Mouse (Mus musculus) lung, postnatal 36 days (tissue): Measurements from ENCODE around the gene Hpcal4.
"Not testable (repeated sequence)": the region's sequence is repeated elsewhere in the genome, so short reads cannot be mapped to it uniquely, and the experiment has no call there.

Source experiments
- DNase-seq: peaks from one replicate; pipeline ENCODE4 v3.0.0; 2022; ENCODE audit warnings: mixed read lengths

Gene Hpcal4

DNA sequence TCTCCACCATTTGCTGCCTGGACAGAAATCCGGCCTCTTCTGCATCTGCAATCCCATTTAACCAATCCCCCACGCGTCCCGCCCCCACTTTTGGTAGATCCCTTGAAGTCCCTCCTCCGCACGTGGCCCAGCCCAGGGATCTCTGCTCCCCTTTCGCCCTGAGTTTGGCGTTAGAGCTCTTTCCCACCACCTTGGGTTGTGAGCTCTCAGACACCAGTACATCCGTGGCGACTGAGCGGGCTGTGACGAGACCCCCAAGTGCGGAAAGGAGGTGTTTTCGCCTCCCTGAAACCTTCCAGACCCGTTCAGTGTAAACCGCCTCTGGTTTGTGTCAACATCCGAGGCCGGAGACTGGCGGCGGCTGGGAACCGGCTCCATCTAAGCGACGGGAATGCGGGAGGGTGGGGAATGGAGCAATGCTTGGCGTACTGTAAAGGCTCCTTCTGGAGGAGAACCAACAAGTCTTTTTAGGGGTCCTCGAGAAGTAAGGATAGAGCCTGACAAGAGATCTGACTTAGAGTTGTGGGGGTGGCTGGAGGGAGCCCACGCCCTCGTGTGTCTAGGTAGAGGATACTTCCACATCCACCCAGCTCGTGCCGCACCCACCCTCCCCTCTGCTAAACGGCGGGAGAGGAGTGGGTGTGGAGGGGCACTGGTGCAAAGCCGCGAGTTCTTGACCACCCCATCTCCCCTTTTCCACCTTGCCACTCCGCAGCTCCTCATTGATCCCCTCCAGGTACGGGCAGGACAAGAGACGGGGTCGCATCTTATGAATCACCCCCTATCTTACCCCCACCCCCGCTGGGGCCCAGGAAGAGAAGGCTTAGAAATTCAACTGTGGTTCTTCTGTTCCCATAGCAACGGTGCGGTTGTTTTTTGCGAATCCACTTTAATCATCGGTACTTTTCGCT lies at the start of gene Hpcal4:
Hpcal4 (plus strand) TSS at position 900 of the 911 bp plus-strand sequence.
- DNase-seq = peak; percentile 25

DNA sequence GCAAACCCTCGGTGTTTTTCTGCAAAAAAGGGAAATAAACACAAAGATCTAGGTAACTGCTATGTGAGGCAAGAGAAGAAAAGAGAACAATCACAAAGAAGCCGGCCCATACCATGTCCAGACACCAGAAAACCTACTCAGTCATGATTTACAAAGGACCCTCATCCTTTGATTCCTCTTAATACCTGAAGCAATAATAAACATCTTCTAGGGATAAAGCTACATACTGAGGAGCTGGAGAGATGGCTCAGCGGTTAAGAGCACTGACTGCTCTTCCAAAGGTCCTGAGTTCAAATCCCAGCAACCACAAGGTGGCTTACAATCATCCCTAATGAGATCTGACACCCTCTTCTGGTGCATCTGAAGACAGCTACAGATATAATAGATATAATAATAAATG lies 45.5 kb upstream of the Hpcal4 start:
- DNase-seq = no peak

DNA sequence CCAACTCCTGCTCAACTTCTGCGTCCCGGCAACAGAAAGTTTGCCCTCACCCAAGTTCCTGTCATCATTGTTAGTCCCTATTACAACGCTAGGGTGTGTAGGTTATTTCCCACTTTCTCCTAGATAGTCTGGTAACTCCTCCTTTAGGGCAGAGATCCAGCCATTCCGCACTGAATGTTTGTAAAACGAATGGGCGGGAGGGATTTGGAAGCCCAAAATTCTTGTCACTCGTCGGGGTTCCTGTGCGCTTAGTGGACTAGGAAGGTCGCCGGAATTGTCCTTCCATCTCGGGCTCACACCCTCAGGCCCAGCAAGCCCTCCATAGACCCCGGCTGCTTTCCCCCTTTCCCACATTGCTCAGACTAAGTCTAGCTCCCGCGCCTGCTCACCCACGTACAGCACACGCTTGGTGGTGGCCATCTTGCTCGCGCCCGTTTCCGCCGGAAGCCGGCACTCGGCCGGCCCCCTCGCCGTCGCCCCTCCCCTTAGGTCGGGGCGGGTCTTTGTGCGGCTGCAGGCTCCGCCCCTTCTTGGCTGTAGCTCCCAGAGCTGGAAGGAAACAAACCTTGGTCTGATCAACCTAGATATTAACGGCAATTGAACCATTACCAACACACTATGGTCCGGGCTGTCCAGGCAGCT lies 43.4 kb upstream of the Hpcal4 start, which contains the start of gene Ppie:
Ppie (minus strand) TSS at position 439 of the 642 bp plus-strand sequence.
- peak; percentile 78 for DNase-seq

DNA sequence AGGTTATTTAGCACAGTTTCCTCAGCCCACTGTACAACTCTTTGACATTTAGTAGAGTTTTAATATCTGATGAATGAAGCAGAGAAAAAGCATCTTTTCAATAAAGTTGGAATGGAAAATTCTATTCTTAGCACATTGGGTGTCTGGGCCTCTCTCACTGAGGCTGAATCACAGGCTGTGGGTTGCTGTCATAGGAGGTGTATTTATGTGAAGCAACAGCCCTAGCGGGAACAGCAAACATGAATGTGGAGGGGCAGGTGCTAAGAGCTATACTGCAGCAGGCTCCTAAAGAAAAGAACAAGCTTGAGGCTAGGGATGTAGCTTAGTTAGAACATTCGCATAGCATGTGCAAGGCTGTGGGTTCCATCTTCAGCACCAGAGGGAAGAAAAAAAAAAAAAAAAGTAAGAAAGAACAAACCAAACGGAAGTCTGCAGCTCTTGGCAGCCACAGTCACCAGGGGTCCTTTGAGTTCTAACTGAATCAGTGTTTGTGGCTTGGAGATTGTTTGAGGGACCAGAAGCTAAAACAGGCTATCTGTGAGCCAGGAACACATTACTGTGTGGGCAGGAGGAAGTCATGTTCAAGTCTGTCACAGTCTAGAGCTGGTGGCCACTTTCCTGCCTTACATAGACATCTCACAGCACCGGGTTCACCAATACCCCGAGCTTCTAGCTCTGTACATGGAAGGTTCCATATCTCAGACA lies 35.4 kb upstream of the Hpcal4 start:
- DNase-seq = no peak

DNA sequence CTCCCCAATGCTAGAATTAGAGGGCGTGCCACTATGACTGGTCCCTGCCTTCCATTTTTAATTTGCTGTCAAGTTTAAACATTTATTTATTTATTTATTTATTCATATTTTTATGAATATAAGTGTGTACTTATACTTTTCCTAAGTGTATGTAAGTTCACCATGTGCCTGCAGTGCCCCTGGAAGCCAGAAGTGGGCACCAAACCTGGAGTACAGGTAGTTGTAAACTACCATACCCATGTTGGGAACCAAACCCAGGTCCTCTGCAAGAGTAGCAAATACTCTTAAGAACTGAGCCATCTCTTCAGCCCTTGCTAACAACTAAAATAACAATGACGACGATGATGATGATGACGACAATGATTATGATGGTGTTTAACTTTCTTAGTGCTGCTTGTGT lies 31.0 kb upstream of the Hpcal4 start:
- no peak for DNase-seq

DNA sequence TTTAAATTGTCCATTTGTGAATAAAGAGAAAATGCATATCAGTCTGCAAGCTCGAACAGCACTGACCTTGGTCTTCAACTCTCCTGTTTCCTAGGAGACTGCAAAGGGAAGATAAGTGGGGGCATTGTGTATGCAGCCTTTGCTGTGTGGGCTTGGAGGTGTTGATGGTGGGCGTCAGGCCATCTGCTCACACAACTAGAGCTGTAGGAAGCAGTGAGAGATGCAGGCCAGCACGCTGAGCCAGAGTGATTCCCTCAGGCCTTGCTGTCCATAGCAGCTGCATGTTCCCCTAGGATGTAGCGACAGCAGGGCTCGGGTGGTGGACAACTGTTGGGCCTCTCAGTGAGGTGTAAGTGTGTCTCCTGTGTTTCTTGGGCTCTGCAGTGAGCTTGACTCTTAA lies 30.1 kb upstream of the Hpcal4 start:
- DNase-seq = no peak

DNA sequence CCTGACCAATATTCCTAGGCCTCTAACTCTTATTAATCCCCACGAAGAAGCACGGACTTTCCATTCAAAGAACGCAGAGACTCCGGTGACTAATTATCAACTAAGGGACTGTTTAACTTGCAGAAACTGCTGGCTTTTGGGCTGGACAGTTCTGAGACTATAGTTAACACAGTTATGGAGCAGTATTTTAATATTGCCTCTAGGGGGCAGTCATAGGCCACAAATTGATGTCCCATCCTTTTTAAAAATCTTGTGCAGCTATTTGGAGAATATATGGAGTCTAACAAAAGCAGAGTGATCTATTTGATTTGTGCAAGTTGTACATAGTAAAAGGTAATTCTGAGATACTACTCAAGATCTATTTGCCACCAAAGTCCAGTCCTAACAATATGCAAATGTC lies 28.0 kb upstream of the Hpcal4 start:
- peak; percentile 42 for DNase-seq

DNA sequence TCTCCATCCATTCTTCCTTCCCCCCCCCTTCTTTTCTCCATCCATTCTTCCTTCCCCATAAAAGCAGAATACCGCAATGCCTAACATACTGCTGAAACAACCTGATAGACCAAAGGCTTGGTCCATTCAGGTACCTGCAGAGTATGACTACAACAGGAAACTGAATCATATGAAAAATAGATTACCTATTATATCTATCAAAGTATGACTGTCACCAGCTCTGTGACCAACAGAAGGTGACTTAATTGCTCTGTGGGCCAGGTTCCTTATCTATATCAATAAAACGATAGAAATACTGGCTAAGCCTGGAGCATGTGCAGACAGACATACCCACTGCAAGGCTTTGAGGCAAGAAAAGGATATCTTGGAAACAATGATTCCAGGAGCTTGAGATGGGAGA lies 27.6 kb upstream of the Hpcal4 start:
- DNase-seq = no peak

DNA sequence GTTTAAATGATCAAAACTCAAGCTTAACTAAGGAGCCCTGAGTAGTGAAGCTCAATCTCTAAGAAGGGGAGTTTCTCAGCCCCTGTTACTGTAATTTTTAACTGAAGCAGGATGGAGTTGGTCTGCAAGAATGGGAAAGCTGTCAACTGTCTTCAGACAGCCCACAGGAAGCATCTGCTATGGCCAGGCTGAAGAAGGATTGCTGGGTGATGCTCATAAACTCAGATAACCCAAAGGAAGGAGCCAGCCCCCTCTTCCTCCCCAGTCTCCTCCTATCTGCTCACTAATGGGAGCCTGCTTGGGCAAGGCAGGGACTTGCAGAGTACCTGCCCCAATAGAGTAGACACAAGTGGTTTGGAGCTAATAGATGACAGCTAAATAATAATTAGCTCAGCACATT lies 27.2 kb upstream of the Hpcal4 start:
- no peak for DNase-seq

DNA sequence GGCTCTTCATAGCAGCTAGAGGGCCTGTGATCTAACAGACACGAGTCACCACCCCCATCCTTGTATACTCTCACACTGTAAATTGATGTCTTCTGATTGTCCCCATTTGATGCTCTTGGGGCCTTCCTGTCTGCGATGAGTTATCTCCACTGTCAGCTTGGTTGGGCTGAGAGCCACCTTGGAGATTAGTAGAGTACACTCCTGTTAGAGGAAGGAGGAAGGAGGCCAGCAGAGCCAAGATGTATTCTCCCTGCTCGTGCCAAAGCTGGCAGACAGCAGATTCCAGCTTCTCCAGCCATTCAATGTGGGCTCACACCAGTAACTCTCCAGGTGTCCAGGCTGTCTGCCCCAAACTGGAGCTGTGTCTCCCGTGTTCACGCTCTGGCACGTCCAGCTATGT lies 22.5 kb upstream of the Hpcal4 start:
- no peak for DNase-seq

DNA sequence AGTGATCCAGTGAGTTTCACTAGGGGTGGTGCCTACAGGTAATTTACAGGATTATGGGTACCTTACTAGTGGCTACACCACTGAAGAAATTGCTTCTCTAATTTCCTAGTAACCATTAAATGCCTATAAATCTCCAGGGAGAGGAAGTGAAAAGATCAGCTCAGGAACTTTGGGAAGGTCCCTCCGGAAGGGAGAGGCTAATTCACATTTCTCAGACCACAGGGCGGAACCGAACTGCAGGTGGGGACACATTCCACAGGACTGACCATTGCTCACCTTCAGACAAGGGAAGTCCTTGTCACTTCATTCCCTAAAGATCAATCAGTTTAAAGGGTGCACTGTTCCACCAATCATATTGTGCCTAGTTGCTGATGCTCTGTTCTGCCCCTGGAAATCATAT lies 21.8 kb upstream of the Hpcal4 start:
- not testable (repeated sequence) for DNase-seq

DNA sequence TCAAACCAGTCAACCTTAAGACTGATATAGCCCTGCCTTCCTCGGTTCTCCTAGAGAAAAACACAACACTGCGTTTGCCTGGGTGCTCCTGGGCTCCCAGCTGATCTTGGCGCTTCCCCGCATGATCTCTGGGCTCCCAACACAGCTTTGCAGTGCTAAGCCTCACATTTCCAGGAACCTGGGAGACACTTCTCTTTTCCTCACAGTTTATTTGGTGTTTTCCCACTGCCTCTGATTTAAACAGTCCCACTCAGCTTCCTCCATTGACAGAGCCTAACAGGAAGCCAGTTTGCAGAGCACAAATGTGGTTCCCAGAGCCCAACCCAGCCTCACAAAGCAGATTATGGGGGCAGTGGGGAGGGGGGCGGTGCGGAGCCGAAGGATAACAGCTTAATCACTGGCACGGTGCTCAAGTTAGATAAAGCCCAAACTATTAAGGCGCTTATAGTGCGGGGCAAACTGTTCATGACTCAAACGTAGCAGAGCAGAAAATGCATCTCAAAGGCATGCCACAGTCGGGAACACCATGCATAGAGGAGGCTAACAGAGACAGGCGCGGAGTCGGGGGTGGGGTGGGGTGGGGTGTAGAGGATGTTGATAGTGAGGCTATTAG lies 20.6 kb upstream of the Hpcal4 start:
- no peak for DNase-seq

DNA sequence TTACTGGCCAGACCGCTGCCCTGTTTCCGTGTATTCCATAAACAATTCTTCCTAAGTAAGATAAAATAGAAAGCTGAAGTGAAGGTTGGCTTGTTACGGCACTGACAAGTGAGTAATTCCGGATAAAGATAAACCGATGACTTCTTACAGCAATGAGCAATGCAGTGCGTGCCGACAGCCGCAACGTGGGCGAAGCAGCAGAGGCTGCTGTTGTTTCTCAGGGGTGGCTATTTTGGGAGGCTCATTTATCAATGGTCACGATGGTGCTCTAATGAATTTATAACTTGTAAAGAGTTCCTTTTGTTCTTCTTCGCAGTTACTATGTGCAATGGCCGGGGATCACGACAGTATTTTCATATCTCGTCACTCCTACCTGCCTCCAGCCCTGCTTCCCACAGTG lies 18.9 kb upstream of the Hpcal4 start:
- DNase-seq = no peak

DNA sequence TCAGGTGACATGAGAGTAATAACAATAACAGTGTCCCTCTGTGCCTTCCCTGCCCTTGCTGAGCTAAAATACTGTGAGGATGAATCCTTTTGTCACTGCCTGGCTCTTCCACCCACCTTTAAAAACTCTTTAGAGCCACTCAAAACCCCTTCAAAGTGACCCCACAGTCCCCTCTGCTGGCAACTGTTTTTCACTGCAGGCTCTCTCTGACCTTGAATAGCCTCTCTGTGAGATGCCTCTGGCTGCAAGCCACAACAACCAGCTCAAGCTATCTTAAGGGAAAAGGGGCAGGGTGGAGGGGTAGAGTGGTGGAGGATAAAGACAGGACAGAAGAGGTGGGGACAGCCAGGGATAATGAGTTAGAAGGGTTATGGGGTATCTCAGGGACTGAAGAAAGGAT lies 11.2 kb upstream of the Hpcal4 start:
- no peak for DNase-seq

DNA sequence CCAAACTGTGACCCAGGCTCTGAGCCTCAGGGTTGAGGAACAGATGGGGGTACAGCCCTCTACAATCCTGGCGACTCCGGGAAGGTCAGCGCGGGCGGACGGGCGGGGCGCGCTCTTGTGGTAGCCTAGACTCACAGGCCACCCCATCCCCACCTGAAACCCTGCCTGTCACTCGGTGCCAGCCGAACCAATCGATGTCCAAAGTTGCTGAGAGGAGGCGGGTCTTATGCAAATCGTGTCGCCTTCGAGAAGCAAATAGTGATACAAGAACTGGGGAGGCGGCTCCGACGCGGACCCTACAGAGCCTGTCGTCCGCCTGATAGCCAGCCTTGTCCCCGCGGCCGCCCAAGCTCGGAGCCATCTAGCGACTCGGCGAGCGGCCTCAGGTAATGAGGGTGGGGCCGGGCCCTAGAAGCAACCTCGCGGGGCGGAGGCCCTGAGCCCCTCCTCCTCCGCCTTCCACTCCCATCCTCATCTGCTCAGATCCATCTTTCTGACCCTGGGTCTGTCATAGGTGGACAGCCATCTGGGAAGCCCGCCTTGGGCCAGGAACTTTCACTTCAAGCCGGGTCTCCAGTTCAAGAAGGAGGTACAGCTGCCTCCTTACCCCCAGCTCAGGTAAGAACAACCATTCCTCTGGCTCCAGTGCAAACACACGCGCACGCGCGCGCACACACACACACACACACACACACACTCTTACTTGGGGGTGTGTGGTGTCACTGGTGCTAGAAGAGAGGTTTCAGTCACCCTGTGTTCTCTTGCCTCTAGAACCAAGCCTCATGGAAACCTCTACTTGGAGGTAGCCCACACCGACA lies 421 bp downstream of the Hpcal4 start:
- peak; percentile 73 for DNase-seq

DNA sequence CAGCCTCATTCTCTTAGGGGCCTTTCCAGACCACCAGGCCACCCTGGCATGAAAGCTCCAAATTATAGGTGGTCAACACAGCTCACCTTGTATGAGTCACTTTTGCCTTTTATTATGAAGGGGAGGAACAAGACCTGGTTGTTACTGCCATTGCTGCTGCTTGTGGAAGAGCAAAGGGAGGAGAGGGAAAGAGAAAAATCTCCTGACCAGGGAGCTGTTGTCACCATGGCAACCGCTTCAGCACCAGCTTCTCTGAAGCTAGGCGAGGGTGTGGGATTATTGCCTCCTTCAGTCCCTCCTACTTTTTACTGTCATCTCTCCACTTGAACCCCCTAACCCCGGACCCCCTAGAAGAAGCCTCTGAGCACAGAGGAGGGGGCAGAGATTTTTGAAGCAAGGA lies 1.8 kb downstream of the Hpcal4 start:
- DNase-seq = no peak

DNA sequence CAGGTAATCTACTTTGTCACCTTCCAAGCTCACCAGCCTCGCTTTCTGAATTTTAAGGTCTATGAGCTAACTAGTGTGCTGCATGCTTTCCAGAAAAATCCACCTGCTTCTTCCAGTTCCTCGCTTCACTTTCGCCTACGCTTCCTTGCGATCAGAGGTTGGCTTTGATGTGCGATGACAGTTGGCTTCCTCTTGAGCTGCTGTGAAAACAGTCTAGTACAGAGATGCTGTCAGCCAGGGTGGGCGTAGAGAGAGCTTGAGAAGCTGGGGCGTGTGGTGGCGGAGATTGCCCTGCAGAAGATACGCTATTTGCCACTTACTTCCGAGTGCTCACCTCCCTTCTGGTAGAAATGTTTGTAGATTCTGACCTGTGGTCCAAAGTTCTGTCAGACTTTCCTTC lies 9.3 kb downstream of the Hpcal4 start:
- DNase-seq = no peak

DNA sequence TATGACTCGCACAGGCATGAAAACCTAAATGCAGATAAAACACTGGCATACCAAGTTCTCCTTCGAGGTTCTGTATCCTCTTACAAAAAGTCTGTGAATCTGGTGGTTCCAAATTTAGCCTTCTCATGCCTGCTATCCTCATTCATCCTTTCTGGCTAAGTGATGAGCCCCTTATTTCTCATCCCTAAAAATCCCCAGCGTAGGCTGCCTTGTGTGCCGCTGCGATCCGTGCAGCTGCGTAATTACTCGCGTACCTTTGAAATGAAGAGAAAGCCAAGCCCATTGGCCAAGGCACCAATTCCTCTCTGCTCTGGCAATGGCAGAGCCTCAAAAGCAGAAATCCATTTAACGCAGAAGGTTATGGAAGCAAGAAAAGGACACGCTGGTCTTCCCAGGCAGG lies 10.8 kb downstream of the Hpcal4 start:
- DNase-seq = no peak

DNA sequence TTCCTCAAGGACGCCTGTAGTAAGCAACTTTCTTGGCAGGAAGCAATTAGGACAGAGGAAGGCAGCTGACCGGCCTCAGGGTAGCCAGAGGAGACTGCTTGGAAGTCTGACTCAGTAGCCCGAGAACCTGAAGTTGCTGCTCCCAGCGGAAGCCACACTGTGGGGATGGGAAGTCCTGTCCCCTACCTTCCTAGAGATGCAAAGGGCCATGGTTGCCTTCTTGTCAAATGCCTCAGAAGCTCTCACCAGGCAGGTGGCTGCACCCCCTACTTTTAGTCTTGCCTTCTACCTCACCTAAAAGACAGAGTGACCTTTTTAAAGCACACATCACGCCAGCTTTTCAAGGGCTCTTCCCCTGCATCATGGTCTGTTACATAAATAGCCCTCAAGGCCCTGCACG lies 13.7 kb downstream of the Hpcal4 start:
- DNase-seq = no peak

DNA sequence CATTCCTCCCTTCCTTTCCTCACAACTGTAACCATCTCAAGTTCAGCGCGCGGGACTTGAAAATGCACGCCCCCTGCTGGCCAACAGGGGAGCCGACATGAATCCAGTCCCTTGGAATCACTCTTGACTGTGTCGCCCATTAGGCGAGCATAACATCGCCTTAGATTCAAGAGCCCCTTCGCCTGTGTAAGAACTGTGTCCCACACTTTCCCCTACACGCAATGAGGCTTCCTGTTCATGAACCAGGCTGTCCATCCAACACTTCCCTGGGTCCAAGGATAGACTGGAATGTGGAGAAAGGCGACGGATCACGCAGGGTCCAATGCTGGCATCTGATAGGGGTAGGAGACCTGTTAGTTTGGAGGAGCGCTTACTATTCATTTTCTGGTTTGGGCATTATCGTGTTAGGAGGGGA lies 17.8 kb downstream of the Hpcal4 start:
- peak; percentile 64 for DNase-seq

DNA sequence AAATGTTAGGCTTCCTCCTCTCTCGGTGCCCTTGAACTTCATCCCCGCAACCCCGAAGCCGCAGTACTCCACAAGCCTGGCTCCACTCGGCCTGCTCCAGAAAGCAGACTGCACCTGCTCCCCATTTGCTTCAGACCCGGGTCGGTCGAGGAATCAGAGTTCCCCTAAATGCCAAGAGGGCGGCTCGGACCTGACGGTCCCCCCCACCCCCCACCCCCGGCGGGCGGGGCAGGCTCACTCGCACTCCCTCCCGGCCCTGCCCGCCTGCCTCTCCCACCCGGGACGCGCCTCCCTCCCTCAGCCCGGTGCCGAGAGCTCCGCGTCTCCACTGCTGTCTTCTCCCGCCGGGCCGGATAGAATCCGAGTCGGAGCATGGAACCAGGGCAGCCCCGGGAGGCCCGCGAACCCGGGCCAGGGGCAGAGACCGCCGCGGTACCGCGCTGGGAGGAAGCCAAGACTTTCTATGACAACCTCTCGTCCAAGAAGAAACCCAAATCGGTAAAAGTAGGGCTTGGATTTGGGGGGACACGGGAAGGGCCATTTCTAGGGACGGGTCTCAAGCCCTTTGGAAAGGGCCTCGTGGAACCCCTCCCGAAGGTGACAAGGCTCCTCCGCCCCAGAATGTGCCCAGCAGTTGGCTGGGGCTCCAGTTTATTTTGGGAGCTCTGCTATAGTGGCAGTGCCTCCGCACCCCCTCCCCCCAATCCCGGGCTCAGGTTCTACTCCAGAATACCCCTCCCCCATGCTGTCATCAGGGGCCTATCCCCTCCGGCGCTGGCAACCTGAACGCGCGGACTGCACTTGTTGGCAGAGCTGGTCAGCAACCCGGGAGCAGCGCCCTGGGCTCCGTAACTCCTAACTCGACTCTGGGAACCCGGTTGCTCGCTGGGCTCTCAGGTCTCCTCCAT lies 18.4 kb downstream of the Hpcal4 start, which contains the start of gene Nt5c1a:
Nt5c1a (plus strand) TSS at position 319 of the 908 bp plus-strand sequence.
- no peak for DNase-seq
